Mouse (Mus musculus) liver, postnatal 0 days (tissue): ENCODE data around the gene Fam114a2. TPM values are rescaled to one million over a fixed set of nuclear protein-coding genes. Genes with fewer than 3 reads are reported as not detected.

Source experiments
- ATAC-seq: fragments of 200-750 bp; cut with Nextera tagmentation; 2 replicates; pipeline ENCODE4 v1.8.0; 2017; ENCODE audit warnings: mild to moderate bottlenecking, moderate library complexity
- DNase-seq: peaks from one replicate; pipeline ENCODE4 v3.0.0-alpha.2; 2016
- H3K27ac ChIP-seq: fragments of 300-500 bp; sonication (generic); 2 replicates; pipeline ENCODE4 v1.5.1; 2014; ENCODE audit warnings: antibody characterized with exemption, moderate library complexity, mild to moderate bottlenecking, low read depth
- H3K27me3 ChIP-seq: fragments of 300-500 bp; sonication (generic); 2 replicates; pipeline ENCODE4 v1.6.1; 2014; ENCODE audit warnings: low read length, control low read depth, mixed read lengths; ENCODE audit not compliant: insufficient read depth
- H3K36me3 ChIP-seq: fragments of 300-500 bp; sonication (generic); replicated peaks from 2 replicates; pipeline ENCODE4 v1.6.1; 2014; ENCODE audit warnings: mild to moderate bottlenecking, control low read depth, low read length, moderate library complexity, mixed read lengths; ENCODE audit not compliant: insufficient read depth
- H3K4me1 ChIP-seq: fragments of 300-500 bp; sonication (generic); 2 replicates; pipeline ENCODE4 v1.6.1; 2014; ENCODE audit warnings: antibody characterized with exemption, mild to moderate bottlenecking, control low read depth; ENCODE audit not compliant: insufficient read depth
- H3K4me2 ChIP-seq: fragments of 300-500 bp; sonication (generic); 2 replicates; pipeline ENCODE4 v1.6.1; 2014; ENCODE audit warnings: low read depth, mild to moderate bottlenecking, low read length, moderate library complexity, mixed read lengths
- H3K4me3 ChIP-seq: fragments of 300-500 bp; sonication (generic); 2 replicates; pipeline ENCODE4 v1.5.1; 2014; ENCODE audit warnings: low read depth, low read length
- H3K9ac ChIP-seq: fragments of 300-500 bp; sonication (generic); replicated peaks from 2 replicates; pipeline ENCODE4 v1.6.1; 2014; ENCODE audit warnings: mild to moderate bottlenecking, moderate library complexity
- H3K9me3 ChIP-seq: fragments of 300-500 bp; sonication (generic); 2 replicates; pipeline ENCODE4 v1.6.1; 2016; ENCODE audit warnings: mild to moderate bottlenecking, control low read depth, low read length, mixed read lengths
- CTCF ChIP-seq: sonication (generic); IDR thresholded peaks from 2 replicates; pipeline ENCODE4 v1.5.1; 2016; ENCODE audit warnings: antibody characterized with exemption, low read depth
- EP300 ChIP-seq: IDR thresholded peaks from 2 replicates; pipeline ENCODE4 v1.6.1; 2016; ENCODE audit warnings: antibody characterized with exemption, low read depth, mild to moderate bottlenecking
- WGBS: fragments of 180-500 bp; shearing (Covaris S2); extraction: QIAGEN DNeasy Blood & Tissue Kit; methylation state at CpG from one replicate; pipeline ENCODE4 v1.1.7; 2014; ENCODE audit not compliant: insufficient replicate concordance; 5-methylcytosine and 5-hydroxymethylcytosine counted together
- polyA plus RNA-seq: library from polyadenylated mRNA; unstranded; fragments of >200 nt; fragmentation: Nextera tagmentation; extraction: Ambion mirVana; gene quantifications from 2 replicates; pipeline ENCODE4 v1.2.1, GENCODE M21; 2015

Fam114a2 gene
- polyA plus RNA-seq, 1 experiment from 2014 or later: 22.7 TPM

GRCm38 (mm10) chr11:57531300-57531950 is 13.0 kb upstream of the Fam114a2 start:
- H3K4me2 ChIP-seq: no peak overlapping the region
- DNase-seq (no peak), ATAC-seq (no peak)
- no peak overlapping the region for H3K27ac ChIP-seq
- no peak overlapping the region for H3K4me3 ChIP-seq
- TF ChIP-seq EP300 (no peak), CTCF (no peak)
- no peaks in the 10 kb centered on the region for H3K4me1 ChIP-seq
- H3K9ac ChIP-seq: no peak overlapping the region
- no peaks in the 10 kb centered on the region for H3K9me3 ChIP-seq
- H3K27me3 ChIP-seq: no peaks in the 10 kb centered on the region
- 39% methylated on average over 11 of the region's 11 CpGs for WGBS
- H3K36me3 ChIP-seq: peaks cover 34% of the 10 kb centered on the region

- 85% methylated on average over 3 of the region's 3 CpGs for WGBS
- peaks cover 4% of the 10 kb centered on the region; the same call in 1 of the 2 replicates for H3K4me1 ChIP-seq
Observed at GRCm38 (mm10) chr11:57529111-57529510, 10.7 kb upstream of the Fam114a2 start.

GRCm38 (mm10) chr11:57527506-57527905 is 9.1 kb upstream of the Fam114a2 start:
- no peak overlapping the region for H3K9ac ChIP-seq
- no peak overlapping the region for H3K4me3 ChIP-seq
- H3K27ac ChIP-seq: no peak overlapping the region
- H3K4me1 ChIP-seq: peaks cover 4% of the 10 kb centered on the region; the same call in 1 of the 2 replicates
- no peak for TF ChIP-seq CTCF
- TF ChIP-seq EP300: no peak
- no peaks in the 10 kb centered on the region for H3K27me3 ChIP-seq
- WGBS: 83% methylated on average over 4 of the region's 4 CpGs
- no peaks in the 10 kb centered on the region for H3K9me3 ChIP-seq
- no peak overlapping the region for H3K4me2 ChIP-seq
- DNase-seq (no peak), ATAC-seq (no peak)
- H3K36me3 ChIP-seq: peaks cover 35% of the 10 kb centered on the region

More at GRCm38 (mm10) chr11:57529111-57529510, 10.7 kb upstream of the Fam114a2 start:
- Histone ChIP-seq H3K9ac (no peak overlapping the region), H3K27ac (no peak overlapping the region), H3K4me3 (no peak overlapping the region), H3K9me3 (no peaks in the 10 kb centered on the region), H3K36me3 (peaks cover 34% of the 10 kb centered on the region), H3K4me2 (no peak overlapping the region), H3K27me3 (no peaks in the 10 kb centered on the region)
- DNase-seq: no peak
- TF ChIP-seq CTCF (no peak), EP300 (no peak)
- ATAC-seq: no peak

DNA sequence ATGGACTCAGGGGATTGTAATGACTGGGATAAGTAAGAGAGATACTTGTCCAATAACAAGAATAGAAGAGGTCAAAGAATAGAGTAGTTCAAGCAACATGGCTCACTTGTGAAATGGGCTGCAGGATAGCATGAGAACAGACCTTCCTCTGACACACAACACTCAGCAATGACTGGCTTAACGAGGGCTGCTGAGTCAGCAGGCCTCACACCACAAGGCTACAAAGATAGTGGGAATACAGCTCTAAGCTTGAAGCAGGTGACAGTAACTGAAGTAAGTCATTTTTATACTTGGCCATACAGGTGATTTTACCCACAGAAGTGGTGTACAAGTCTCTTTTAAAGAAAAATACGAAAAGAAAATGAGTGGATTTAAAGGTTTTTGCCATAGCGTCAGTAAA is 7.5 kb upstream of the Fam114a2 start:
- peaks cover 4% of the 10 kb centered on the region for H3K4me1 ChIP-seq
- H3K36me3 ChIP-seq: peaks cover 25% of the 10 kb centered on the region
- no peak for ATAC-seq
- no peaks in the 10 kb centered on the region for H3K27me3 ChIP-seq
- H3K9ac ChIP-seq: no peak overlapping the region
- TF ChIP-seq EP300 (no peak), CTCF (no peak)
- DNase-seq: no peak
- no peaks in the 10 kb centered on the region for H3K9me3 ChIP-seq
- no peak overlapping the region for H3K4me2 ChIP-seq
- WGBS: 75% methylated on average over 3 of the region's 3 CpGs
- no peak overlapping the region for H3K4me3 ChIP-seq
- H3K27ac ChIP-seq: no peak overlapping the region

DNA sequence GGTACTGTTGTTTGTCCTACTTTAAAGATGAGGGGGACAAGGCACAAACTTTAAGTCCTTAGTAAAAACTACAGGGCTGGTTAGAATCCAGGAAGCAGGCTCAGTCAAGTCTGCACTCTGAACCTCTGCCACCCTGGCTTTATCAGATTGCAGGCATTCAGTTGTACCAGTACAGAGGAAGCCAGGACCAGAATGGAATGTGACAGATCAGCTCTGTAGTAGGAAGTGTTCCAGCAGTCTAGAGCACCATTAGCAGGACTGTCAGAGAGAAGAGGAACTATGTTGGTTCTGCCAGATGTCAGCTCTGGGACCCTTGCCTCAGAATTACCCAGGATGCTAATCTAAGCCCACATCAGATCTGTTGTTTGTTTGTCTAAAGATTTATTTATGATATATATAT is 6.2 kb upstream of the Fam114a2 start:
- ATAC-seq (no peak), DNase-seq (no peak)
- no peak overlapping the region for H3K27ac ChIP-seq
- H3K4me1 ChIP-seq: peaks cover 4% of the 10 kb centered on the region
- H3K9ac ChIP-seq: no peak overlapping the region
- H3K27me3 ChIP-seq: no peaks in the 10 kb centered on the region
- no peak overlapping the region for H3K4me2 ChIP-seq
- H3K36me3 ChIP-seq: peaks cover 16% of the 10 kb centered on the region; the same call in 1 of the 2 replicates
- TF ChIP-seq CTCF (no peak), EP300 (no peak)
- no peak overlapping the region for H3K4me3 ChIP-seq
- no peaks in the 10 kb centered on the region for H3K9me3 ChIP-seq

DNA sequence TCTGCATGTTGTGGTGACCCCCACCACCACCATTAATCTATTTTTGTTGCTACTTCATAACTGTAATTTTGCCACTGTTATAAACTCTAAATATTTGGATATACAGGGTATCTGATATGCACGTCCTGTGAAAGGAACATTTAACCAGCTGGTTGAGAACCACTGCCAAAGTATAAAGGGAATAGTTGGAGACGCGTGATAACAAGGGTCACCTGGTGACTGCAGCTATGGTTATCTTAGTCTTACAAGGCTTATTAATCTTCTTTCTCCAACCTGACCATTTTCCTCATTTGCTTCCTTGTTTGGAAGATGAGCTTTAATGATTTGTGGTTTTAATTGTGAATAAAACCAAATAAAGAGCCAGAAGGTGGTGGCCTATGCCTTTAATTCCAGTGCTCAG is 5.0 kb upstream of the Fam114a2 start:
- Histone ChIP-seq H3K36me3 (peaks cover 11% of the 10 kb centered on the region; the same call in 1 of the 2 replicates), H3K9ac (no peak overlapping the region), H3K27ac (no peak overlapping the region), H3K9me3 (no peaks in the 10 kb centered on the region), H3K27me3 (no peaks in the 10 kb centered on the region), H3K4me3 (no peak overlapping the region), H3K4me1 (peaks cover 8% of the 10 kb centered on the region), H3K4me2 (no peak overlapping the region)
- TF ChIP-seq CTCF (no peak), EP300 (no peak)
- no peak for DNase-seq
- no peak for ATAC-seq
- WGBS: 64% methylated on average over 3 of the region's 3 CpGs

DNA sequence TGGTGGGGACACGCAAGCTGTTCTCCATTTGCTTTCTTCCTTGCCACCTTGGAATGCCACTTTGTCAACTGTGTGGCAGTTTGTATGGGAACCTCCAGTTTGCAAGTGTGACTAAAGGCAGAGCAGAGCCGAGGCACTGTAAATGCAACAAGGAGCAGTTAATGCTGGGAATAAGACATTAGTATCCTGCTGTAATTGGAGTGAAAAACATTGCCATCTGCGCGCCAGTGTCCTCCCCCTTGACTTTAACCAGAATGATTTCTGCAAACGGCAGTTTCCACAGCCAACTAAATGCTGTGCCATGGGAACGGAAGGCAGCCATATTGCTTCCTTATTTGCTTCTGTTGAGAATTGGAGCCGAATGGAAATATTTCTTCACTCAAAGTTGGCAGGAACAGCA is 3.6 kb upstream of the Fam114a2 start:
- Histone ChIP-seq H3K36me3 (0 out of 2 replicates have a peak, but pooled peaks cover 5% of the 10 kb centered on the region), H3K27me3 (no peaks in the 10 kb centered on the region), H3K4me1 (peaks cover 12% of the 10 kb centered on the region), H3K4me3 (no peak overlapping the region), H3K27ac (no peak overlapping the region), H3K9me3 (no peaks in the 10 kb centered on the region), H3K9ac (no peak overlapping the region), H3K4me2 (no peak overlapping the region)
- TF ChIP-seq CTCF: no peak
- no peak for TF ChIP-seq EP300
- DNase-seq (no peak), ATAC-seq (no peak)
- 82% methylated on average over 7 of the region's 7 CpGs for WGBS
